Mouse (Mus musculus): ENCODE measurements at regions not wholly inside any gene's neighbourhood (a gene's known extent, or its start where the extent isn't known, plus 50 kb on each side); places are given as distances from the start of the nearest gene placed in this dataset.

- no peak for DNase-seq
Measured at GRCm38 (mm10) chr15:13455560-13456219, 282.2 kb upstream of the Cdh6 start.

GRCm38 (mm10) chr15:13450385-13450784, 276.9 kb upstream of the Cdh6 start:
- DNase-seq, result no peak

- DNase-seq, result no peak
Measured at GRCm38 (mm10) chr15:13434608-13435007, 261.1 kb upstream of the Cdh6 start.

DNA sequence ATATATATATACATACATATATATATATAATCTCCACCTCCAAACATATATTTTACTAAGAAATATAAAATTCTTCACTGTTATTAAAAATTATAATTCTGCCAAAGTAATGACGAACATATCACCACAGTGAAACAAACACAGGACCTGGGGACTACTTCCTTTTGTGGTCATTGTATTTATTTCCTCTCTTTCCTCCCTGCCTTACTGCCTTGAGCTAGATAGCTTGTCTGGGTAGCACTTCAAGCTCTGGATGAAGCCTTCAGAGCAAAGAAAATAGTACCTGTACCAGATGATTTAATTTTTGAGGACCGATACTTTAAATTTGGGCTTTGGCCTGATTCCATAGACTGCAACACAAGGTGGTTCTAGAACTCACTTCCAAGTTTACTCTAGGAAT, 259.5 kb upstream of the Cdh6 start:
- DNase-seq, result no peak

GRCm38 (mm10) chr15:13419616-13420015, 246.1 kb upstream of the Cdh6 start:
- DNase-seq, result no peak

DNA sequence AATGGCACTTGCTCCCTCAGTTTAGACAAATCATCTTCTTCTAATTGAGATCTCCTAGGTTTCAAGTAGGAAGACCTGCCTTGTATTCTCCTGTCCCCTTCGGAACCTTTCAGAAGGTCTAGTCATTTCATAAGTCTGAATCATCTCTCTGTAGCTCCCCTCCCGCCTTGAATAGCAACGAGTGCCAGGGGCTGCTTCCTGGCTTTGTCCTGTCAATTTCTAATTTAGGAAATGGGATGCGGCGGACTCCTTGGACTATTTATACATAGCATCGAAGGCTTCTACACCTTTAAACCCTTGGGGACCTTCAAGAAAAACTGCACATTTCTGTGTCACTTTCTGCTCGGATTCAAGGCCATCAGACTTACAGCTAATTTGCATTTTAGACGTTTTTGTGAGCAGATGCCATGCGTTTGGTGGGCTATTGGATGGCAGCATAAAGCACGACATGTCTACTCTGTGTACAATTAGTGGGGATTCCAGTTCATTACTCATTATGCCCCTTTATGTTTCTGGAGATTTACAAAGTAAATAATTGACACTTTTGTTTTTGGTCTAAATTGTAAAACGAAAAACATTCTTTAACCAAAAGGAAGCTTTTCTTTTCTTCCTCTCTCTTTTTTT, 236.7 kb upstream of the Cdh6 start:
- DNase-seq, result no peak

GRCm38 (mm10) chr15:13393155-13393554, 219.7 kb upstream of the Cdh6 start:
- no peak for DNase-seq

DNA sequence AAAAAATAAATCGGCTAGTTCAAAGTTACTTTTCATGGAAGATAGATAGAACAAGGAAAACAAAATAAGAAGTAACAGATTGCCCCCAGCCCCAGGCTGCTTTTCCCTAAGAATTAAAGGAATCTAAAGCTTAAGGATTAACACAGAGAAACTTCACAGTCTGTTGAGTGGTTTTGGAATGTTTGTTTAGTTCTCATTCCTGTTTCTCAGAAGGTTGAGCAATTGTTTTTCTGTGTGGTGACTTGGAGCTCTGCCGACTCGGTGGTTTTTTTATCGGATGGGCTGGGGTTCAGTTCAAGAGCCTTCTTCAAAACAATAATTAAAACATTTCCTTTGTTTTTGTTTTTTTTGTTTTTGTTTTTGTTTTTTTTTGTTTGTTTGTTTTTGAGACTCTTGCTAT, 217.9 kb upstream of the Cdh6 start:
- peak; percentile 53 for DNase-seq

DNA sequence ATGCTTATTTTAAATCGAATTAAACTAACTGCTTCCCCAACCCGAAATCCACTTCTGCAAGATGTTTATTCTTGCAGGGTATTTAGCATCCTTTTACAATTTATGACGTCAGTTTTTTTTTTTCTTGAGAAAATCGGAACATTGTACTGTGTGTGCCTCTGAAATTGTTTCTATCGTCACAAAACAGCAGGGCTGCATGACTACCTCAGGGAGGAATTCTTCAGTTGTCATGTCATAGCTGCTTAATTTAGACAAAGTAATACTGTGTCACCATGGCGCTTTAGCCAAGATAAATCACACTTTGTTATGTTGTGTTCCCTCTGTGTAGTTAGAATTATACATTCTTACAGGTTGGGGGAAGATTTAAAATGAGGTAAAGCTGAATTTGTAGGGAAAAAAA, 211.3 kb upstream of the Cdh6 start:
- no peak for DNase-seq

DNA sequence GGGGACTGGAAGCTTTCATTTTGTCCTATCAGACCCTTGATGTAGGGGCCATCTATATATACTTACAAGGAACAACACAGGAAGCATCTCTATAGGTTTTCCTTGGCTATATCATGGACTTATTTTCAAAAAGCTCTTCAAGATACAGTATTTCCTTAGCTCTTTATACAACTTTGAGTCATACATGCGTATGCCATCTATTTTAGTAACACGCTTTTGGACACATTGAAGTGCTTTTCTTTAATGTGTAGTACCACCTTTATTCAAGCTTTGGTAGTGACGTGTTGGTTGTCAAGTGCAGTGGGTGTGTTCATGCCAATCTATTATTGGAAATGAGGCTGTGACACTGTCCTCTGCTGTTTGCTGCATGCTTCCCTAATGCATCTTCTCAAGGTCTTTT, 202.1 kb upstream of the Cdh6 start:
- no peak for DNase-seq

- no peak for DNase-seq
Measured at GRCm38 (mm10) chr15:13368799-13369198, 195.3 kb upstream of the Cdh6 start.

- no peak for DNase-seq
Measured at GRCm38 (mm10) chr15:13367291-13367954, 193.9 kb upstream of the Cdh6 start.

DNA sequence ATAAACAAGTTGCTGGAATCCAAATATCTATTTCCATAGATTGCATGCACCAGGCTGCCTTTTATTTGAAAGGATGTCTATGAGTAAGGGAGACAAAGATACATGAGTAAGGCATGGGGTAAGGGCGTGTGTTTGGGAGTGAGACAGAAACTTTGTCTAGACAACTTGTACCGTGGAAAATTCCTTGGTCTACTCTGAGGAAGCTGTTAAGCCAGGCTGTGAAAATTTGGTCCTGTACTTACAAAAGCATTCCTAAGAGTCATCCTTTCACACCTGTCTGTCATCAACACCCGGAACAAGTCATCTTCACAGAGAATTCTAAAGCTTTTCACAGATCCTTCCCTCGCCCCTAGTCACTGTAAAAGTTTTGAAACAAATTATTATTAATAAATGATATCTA, 193.1 kb upstream of the Cdh6 start:
- DNase-seq, result no peak

GRCm38 (mm10) chr15:13360741-13361140, 187.3 kb upstream of the Cdh6 start:
- DNase-seq, result no peak

DNA sequence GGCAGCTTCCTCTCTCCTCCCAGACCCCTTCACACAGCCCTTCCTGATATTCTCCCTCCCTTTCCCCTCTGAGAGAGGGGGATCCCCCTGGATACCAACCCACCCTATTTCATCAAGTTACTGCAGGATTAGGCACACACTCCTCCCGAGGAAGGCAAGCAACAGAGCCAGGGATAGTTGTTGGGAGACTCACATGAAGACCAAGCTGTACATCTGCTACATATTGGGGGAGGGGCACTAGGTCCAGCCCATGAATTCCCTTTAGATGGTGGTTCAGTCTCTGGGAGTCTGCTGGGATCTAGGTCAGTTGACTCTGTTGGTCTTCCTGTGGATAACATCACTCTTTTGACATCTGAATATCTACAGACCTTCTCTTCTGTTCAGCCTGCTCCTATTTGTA, 185.6 kb upstream of the Cdh6 start:
- DNase-seq, result no peak

DNA sequence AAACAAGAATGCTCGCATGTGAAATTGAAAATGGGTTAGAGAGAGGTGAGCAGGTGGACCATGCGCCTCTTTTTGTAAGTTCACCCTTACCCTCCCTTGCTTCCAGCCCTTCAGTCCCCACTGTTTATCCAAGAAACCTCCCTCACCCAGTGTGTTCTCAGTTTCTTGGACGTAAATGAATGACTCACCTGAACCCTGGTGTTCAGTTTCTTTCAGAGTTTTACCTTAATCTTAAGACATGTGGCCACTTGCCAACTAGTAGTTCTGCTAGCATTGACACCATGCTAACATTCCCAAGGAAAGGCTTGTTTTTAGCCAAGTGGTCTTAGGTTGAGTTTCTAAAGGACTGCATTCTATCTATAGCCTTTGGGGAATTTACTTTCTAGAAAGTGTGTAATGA, 176.8 kb upstream of the Cdh6 start:
- DNase-seq, result no peak

DNA sequence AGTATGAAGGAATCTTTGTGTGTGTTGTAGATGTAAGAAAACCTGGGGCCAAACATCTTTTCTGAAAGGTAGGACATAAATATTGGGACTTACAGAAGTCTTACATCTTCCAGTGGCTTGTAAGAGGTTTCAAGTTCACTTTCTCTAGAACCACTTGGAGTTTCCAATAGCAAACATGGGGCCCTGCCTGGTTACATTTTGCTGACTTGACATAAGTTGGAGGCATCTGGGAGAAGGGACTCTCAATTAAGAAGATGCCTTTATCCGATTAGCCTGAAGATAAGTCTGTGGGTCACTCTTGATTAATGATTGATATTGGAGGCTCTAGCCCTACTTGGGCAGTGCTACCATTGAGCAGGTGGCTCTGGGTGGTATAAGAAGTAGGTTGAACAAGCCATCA, 162.9 kb upstream of the Cdh6 start:
- DNase-seq, result no peak

- DNase-seq, result no peak
Measured at GRCm38 (mm10) chr15:13324439-13324838, 151.0 kb upstream of the Cdh6 start.

- DNase-seq, result no peak
Measured at GRCm38 (mm10) chr15:13320599-13321348, 147.3 kb upstream of the Cdh6 start.

DNA sequence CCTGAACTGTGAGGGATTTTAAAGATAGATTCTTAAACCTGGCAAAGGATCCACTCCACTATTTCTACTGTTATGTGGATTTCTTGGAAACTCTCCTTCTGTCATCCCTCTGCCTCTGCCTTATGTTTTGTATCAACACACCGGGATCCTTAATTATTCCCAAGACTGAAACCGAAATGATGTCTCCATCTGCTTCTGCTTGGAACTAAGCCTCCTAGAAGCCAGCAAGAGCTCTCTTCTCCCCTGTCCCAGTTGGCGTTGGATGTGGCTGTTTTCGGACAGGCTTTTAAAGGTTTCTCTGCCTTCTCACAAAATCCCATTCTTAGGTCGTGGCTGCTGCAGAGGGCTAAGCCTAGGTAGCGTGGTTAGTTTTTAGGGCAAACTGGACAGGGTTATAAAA, 131.1 kb upstream of the Cdh6 start:
- no peak for DNase-seq

DNA sequence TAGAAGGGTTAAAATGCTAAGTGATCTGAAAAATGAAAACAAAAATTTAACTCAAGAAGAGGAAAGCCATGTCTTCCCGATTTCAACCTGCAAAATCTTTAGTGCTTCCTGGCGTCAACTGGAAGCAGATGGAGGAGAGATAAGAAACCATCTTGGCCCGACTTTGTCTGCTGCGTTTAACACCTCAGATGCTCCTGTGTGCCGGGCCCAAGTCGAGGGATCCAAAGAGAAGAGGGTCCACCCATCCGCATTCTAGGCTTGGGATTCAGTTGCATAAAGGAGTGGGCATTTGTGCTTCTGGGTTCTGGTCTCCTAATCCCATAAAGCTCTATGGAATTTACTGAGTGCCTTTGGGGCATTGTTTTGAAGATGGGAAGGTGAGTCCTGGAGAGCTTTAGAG, 130.0 kb upstream of the Cdh6 start:
- no peak for DNase-seq

GRCm38 (mm10) chr15:13302672-13303071, 129.2 kb upstream of the Cdh6 start:
- no peak for DNase-seq

DNA sequence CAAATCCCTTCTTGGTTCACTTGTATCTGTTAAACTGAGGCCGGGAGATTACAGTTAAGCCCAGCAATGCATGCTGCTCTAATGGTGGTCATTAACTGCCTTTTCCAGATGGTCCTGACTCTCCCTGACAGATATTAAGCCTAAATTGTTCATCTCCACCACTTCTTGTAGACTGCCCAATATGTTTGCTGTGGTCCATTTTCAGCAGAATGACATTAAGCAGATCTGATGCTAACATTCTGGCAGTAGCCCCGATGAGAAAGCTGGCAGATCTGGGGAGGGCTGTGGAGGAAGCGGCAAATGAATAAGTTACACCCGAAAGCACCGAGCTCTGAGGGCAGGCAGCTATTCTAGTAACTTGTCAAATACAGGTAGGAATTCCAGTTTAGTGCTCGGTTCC, 123.5 kb upstream of the Cdh6 start:
- no peak for DNase-seq

DNA sequence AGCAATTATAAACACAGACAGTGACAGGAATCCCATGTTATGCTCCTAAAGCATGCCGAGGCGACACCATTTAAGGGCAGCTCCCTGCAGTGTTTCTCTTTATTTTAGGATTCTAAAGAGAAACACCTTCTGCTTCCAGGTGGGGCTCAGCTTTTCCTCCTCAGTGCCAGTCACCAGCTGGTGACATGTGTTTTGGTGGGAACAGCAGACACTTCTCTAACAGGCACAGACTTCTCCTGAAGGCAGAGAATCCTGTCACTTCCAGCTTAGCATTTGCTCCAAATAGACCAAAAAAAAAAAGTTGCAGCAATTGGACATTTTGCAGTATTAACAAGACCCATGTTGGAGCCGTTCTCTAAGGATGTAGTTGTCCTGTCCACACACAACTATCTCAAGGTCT, 115.6 kb upstream of the Cdh6 start:
- DNase-seq, result no peak
